Mouse (Mus musculus): ENCODE results near the gene Tulp4. TPM values are rescaled to one million over a fixed set of nuclear protein-coding genes. Genes with fewer than 3 reads are reported as not detected.

Tulp4 gene
- 13.4 and 13.6 TPM in 2 replicates for total RNA-seq (2023)

DNA sequence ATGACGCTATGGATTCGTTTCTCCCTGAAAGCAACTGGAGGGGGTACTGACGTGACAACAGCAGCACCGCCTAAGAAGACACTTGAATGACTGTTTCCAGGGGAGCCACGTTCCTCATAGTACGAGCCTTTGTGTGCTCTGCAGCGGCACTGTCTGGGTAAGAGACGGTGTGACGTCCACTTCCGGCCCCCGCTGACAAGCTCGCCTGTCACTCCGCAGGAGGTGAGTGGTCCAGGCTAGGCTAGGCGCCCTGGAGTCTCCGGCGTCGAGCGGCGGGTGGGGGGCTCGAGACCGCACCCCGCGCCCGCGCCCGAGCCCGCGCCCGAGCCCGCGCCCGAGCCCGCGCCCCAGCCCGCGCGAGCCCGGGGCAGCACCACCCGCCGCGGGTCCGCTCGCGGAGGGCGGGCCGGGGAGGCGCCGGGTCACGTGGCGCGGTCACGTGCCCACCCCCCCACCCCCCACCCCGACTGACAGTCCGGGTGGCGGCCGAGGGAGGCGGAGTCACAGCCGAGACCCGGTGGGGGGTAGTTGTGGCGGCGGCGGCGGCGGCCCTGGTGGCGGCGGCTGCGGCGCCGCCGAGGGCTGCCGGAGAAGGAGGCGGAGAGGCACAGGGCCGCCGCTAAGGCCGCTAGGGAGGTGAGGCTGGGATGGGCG lies at the start of gene Tulp4:
TSS of gene Tulp4 (plus strand) at position 77 of the 654 bp plus-strand sequence.

DNA sequence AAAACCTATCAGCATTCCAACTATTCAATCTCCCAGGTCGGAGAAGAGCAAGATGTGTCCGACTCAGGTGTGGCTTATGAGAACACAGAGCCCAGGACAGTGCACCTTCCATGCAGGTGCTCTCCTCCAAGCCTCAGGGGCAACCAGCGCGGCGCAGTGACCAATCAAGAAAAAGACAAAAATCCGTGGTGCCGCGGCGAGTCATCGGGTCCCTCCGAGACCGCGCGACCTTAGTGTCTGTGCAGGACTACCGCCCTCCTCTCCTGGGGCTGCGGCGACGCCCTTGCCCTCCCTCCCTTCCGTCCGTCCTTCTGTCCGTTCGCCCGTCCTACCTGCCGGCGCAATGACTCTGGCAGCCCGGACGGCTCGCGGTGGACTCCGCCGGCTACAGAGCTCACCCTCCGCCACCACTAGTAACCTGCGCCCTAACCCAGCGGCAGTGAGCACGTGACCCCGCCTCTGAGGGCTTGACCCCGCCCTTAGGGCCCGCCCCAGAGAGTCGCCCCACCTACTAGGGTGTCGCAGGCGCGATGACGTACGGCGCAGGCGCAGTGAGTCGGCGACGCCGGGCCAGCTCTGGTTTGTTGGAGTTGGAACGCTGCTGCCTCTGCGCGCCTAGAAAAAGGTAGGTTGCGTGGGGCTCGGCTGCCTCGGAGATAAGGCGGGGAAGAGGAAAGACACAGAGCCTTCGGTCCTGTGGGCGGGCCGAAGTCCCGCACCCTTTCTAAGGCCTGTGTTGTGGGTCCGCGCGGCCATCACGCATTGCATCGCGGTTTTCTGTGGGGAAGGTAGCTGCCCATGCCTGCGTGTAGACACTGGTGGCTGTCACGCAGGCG lies 26.7 kb upstream of the Tulp4 start, which contains the start of the genes Serac1 and Gtf2h5:
TSS of gene Serac1 (minus strand) at position 455 of the 836 bp plus-strand sequence.
TSS of gene Gtf2h5 (plus strand) at position 500 of the 836 bp plus-strand sequence.

DNA sequence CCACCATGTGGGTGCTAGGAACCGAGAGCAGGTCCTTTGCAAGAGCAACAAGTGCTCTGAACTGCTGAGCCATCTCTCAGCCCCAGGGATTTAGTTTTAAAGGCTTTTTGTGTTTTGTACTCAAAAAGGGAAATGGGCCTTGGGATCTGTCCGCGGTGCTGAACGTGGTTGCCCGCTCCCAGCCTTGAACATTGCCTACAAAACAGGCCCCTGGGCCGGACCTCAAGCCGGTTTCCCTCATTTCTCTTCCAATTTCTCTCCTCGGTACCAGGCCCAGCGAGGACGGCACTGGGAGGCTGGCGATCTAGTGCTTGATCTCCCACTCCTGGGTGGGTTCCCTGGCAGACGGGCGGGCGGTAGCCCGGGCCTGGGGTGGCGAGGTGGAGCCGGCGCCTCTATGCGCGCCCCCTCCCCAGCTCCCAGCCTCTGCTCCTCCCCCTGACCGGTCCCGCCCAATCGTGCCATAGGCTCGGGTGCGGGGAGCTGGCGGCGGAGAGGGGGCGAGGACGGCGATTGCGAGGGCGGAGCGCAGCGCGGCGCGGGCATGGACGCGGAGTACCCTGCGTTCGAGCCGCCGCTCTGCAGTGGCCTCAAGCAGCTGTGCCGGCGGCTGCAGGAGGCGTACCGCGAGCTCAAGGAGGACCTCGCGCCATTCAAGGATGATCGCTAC lies 150.3 kb downstream of the Tulp4 start, which contains the start of gene Tmem181a:
TSS of gene Tmem181a (plus strand) at position 461 of the 670 bp plus-strand sequence.

Other genes with a start within 250 kb of the Tulp4 start
- 26.6 and 33.8 TPM in 2 replicates for gene Synj2, start 165.2 kb upstream of the Tulp4 start, total RNA-seq (2023)
- gene Serac1, start 26.7 kb upstream of the Tulp4 start, total RNA-seq (2023), result 4.5 and 4.8 TPM in 2 replicates
- 29.1 and 37.1 TPM in 2 replicates for gene Gtf2h5, start 26.7 kb upstream of the Tulp4 start, total RNA-seq (2023)
- 8.9 and 13.5 TPM in 2 replicates for gene Tmem181a, start 150.4 kb downstream of the Tulp4 start, total RNA-seq (2023)
- gene Dynlt1a, start 211.1 kb downstream of the Tulp4 start, total RNA-seq (2023), result 6.2 and 8.5 TPM in 2 replicates

Measured in neutrophil, adult 65 days (primary cell).